Mouse (Mus musculus): ENCODE data around the gene Map2k6. TPM values are rescaled to one million over a fixed set of nuclear protein-coding genes. Genes with fewer than 3 reads are reported as not detected.

Gene Map2k6
- total RNA-seq, 2 experiments from 2014 or later: 38.0 to 50.1 TPM

DNA sequence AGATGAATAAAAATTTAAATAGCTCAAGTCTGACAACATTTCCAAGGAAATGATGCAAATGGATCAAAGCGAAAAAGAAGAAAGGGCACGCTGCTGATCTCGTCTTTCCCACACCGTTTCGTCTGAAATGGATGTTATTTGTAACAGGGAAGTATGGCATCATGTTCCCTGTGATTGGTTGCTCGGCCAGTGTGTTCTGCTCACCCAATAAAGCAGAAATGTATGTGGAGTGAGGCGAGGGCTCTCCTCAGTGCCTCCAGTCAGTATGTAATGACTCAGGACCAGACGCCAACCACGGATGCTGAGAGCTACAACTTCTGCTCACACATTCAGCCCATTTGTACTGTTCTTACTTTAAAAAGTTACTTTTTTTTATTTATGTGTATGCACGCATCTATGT, 164.9 kb downstream of the Map2k6 start:
- H3K27ac ChIP-seq: no peak overlapping the region
- peak overlapping the region; percentile 54 for H3K4me3 ChIP-seq
- intact Hi-C loops (cut with DNase I): no loop called here
- DNase-seq: no peak
- TF ChIP-seq CTCF (IDR thresholded peaks at IDR 0.05): no peak

DNA sequence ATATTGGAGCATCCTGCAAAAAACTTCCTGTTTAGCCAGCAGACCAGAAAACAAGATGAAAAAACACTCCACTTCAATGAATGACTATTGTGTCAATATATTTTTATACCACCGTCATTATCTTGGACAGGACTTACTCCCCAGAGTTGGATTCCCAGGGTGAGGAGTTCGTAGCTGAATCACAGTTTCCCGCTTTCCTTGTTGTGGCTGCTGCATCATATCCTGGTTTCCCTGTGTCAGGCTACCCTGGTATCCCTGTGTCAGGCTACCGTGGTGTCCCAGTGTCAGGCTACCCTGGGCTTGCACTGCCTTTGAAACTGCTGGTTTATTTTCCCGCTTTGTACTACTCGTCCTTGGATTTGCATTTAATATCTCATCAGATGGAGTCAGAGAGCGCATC, 167.4 kb downstream of the Map2k6 start:
- no peak for TF ChIP-seq CTCF (IDR thresholded peaks at IDR 0.05)
- H3K4me3 ChIP-seq: no peak overlapping the region
- intact Hi-C loops (cut with DNase I): no loop called here
- no peak overlapping the region for H3K27ac ChIP-seq
- DNase-seq: no peak

DNA sequence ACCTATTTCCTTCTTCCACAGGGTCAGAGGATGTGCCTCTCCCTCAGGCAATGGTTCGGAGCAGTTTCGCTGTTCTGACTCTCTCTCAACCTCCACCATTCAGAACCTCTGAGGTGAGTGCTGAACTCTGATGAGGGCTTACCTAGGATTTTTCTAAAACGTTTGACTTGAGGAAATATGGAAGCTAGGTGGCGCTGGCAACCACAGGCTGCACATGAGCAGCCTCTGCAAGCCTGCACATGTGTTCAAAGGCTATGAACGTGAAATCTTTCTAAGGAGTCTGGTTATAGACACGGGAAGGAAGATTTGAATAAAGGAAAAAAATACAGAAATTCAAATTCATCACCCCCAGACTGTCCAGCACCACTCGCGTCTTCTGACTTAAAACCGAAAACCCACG, 173.6 kb downstream of the Map2k6 start:
- peak; percentile 89 for TF ChIP-seq CTCF (IDR thresholded peaks at IDR 0.05)
- Histone ChIP-seq H3K27ac (no peak overlapping the region), H3K4me3 (no peak overlapping the region)
- intact Hi-C loops (cut with DNase I): loop anchor here (2.0 to 10.0 kb wide), 4 partner anchors 470 to 950 kb away; no protein-coding TSS in a partner anchor
- DNase-seq: peak; percentile 48

Other genes starting within 250 kb of the Map2k6 start
- gene Abca9, start 230.9 kb upstream of the Map2k6 start, total RNA-seq (2021): 10 to 100 TPM in 1 of 2 experiments, 1 to 10 TPM in 1; 7.4 to 13.2 TPM
- gene Abca6, start 147.3 kb upstream of the Map2k6 start, total RNA-seq (2021): 1 to 10 TPM; 3.1 to 3.3 TPM
- gene Abca5, start 61.4 kb upstream of the Map2k6 start, total RNA-seq (2021): 10 to 100 TPM; 12.2 to 12.9 TPM